Mouse (Mus musculus): ENCODE results near the gene Cotl1.

- no peak for TF ChIP-seq CTCF (IDR thresholded peaks at IDR 0.05)
- TF ChIP-seq EP300 (IDR thresholded peaks at IDR 0.05), result no peak
These were observed 59.8 kb downstream of the Cotl1 start for GRCm38 (mm10) chr8:119780402-119781049.
